Mouse (Mus musculus): ENCODE results near the gene Ceacam19.

- TF ChIP-seq CTCF (IDR thresholded peaks at IDR 0.05; ENCODE audit: control insufficient read depth, insufficient read depth, insufficient read length) (no peak), FOSL1 (IDR thresholded peaks at IDR 0.05; ENCODE audit: insufficient read depth, low read length, poor library complexity, severe bottlenecking) (no peak), MYOD1 (IDR thresholded peaks at IDR 0.05; ENCODE audit: control insufficient read depth, insufficient read length, low read depth) (no peak), CEBPB (IDR thresholded peaks at IDR 0.05; ENCODE audit: low read depth) (no peak), MAX (IDR thresholded peaks at IDR 0.05) (no peak), MYOG (IDR thresholded peaks at IDR 0.05; ENCODE audit: control insufficient read depth, extremely low read depth, insufficient read length) (no peak)
These were observed 36.0 kb upstream of the Ceacam19 start for GRCm38 (mm10) chr7:19923797-19924196.
